Mouse (Mus musculus) liver, adult (tissue): Measurements from ENCODE around the gene Pth2.

Source experiments
- GATA4 ChIP-seq: IDR thresholded peaks from 2 replicates; pipeline ENCODE4 v1.6.1; 2014; ENCODE audit warnings: mild to moderate bottlenecking, low read length; ENCODE audit not compliant: insufficient replicate concordance

Gene Pth2

DNA sequence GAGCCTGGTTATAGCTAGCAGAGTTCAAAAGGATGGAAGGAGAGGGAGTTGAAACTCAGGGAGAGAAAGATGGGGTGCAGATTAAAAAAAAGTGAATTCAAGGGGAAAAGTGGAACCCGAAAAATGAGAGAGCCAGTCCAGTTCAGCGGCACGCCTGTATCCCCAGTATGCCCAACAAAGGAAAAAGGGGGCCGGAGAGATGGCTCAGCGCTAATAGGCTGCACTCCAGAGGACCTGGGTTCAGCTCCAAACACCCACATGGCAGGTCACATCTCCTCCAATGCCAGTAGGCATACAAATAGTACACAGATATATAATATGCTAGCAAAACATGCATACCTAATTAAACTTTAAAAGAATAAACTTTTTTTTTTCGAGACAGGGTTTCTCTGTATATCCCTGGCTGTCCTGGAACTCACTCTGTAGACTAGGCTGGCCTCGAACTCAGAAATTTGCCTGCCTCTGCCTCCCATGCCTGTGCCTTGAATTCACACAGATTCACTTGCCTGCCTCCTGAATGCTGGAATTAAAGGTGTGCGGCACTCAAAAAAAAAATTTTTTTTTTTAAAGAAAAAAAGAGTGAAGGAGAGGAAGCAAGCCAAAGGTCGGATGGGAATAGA lies 17.7 kb upstream of the Pth2 start:
- no peak for TF ChIP-seq GATA4

GRCm38 (mm10) chr7:45163735-45164490 lies 16.9 kb upstream of the Pth2 start, which contains the start of gene Slc17a7:
Gene Slc17a7, plus strand, starts transcription at chr7:45163949.
- no peak for TF ChIP-seq GATA4

DNA sequence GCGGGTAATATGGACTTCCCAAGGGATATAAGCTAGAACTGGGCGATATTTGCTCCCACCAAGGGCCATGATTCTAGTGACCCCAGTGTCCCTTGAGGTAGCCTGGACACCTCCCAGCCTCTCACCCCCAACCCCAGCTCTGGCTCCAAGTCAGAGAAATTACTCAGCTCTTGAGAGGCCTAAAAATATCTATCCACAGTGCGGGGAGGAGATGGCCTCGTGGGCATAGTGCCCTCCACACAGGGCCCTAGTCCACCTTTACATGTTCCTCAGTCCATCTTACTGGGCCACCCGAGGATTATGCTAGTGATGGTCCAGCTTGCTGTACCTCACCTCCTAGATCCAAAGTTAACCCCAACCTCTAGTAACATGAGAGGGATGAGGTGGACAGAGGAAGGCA lies 16.0 kb upstream of the Pth2 start:
- no peak for TF ChIP-seq GATA4

GRCm38 (mm10) chr7:45165701-45166100 lies 15.1 kb upstream of the Pth2 start:
- no peak for TF ChIP-seq GATA4

DNA sequence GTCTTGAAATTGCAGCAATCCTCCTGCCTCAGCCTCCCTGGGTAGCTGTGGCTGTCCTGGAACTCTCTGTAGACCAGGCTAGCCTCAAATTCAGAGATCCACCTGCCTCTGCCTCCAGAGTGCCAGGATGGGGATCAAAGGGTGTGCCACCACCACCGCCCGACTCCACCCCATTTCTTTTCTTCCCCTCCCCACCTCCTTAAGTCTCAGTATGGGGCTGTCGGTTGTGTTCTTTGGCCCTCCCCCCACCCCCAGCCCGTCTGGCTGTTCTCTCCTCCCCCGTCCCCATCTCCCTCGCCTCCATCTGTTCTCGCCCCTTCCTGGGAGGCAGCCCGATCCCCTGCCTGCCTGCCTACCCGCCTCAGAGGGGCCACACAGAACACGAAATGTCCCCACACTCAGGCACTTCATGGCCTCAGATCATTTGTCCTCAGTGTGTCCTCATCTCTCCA lies 13.8 kb upstream of the Pth2 start:
- TF ChIP-seq GATA4, result no peak

DNA sequence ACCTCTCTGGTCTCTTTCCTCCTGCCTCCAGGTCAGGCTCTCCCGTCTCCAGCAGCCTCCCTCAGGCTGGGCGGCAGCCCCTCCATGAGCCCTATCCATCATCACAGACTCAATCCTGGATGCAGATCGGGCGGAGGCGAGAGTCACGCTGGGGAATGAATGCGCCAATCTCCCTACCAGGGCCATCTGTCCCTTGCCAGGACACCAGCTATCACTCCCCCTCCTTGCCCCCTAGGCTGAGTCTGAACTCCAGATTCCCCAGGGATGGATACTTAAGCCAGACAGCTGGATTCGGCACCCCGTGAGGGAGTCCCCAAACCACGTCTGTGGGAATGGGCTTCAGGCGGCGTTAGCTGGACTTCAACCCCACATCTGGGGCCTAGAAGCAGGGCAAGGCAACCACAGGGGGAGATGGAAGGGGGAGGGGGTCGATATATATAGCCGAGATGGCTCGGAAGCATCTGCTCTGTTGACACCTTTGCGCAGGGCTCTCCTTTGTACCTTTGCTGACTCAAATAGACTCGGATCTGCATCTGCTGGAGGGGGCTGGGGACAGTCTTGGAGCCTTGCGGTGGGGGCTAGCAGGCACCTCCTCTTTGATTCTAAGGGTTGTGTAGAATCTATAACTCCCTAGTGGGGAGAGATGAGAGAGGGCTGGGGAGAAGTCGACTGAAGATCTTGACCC lies 12.9 kb upstream of the Pth2 start:
- no peak for TF ChIP-seq GATA4

- TF ChIP-seq GATA4, result no peak
These were observed 12.1 kb upstream of the Pth2 start for GRCm38 (mm10) chr7:45168656-45169055.

DNA sequence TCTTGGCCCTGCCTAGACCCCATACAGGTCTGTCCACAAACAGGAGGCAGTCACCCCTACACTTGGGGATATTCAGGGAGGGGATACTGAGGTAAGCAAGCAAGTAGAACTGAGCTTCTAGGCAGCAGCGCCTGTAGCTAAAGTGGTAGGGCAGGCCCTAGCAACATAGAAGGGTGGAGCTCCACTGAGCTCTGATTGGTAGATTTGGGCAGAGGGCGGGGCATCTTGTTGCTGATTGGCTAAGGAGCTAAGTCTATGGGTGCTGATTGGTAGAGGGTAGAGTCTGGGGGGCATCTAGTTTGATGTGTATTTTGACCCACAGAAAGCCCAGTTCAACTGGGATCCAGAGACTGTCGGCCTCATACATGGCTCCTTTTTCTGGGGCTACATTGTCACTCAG lies 11.3 kb upstream of the Pth2 start:
- TF ChIP-seq GATA4, result no peak

DNA sequence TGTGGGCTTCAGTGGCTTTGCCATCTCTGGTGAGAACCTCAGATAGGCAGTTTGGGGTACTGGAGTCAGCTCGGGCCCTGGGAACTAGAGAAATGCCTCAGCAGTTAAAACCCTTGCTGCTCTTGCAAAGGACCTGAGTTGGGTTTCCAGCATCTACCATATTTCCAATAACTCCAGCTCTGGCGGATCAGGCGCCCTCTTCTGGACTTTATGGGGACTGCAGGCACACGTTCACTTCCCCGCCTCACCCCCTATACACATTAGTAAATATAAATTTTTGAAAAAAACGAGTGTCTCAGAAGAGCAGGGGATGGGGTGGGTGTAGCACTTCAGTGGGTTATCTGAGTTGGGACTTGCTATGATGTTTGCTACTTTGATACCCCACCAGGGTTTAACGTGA lies 7.8 kb upstream of the Pth2 start:
- no peak for TF ChIP-seq GATA4

DNA sequence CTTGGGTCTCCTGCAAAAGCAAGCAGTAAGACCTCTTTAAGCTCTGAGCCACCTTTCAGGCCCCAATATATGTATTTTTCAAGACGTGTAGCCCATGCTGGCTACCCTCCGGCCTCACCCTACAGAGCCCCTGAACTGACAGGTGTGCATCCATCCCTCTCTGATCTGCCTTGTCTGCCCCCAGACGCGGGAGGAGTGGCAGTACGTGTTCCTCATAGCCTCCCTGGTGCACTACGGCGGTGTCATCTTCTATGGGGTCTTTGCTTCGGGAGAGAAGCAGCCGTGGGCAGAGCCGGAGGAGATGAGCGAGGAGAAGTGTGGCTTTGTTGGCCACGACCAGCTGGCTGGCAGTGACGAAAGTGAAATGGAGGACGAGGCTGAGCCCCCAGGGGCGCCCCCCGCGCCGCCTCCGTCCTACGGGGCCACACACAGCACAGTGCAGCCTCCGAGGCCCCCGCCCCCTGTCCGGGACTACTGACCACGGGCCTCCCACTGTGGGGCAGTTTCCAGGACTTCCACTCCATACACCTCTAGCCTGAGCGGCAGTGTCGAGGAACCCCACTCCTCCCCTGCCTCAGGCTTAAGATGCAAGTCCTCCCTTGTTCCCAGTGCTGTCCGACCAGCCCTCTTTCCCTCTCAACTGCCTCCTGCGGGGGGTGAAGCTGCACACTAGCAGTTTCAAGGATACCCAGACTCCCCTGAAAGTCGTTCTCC lies 6.1 kb upstream of the Pth2 start:
- TF ChIP-seq GATA4, result no peak

DNA sequence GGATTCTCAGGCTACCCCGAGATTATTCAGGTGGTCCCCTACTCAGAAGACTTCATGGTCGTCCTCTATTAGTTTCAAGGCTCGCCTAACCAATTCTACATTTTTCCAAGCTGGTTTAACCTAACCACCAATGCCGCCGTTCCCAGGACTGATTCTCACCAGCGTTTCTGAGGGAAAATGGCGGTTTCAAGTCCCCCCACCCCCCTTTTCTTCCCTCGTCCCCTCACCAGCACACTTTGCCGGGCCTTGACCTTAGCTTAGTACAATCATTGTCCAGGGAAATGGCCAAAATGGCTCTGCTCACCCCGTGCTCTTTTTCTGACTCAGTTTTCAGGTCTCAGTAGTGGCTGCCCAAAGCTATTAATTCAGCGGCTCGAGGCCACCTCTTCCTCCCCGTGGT lies 5.4 kb upstream of the Pth2 start:
- TF ChIP-seq GATA4, result no peak

- TF ChIP-seq GATA4, result no peak
These were observed 4.9 kb upstream of the Pth2 start for GRCm38 (mm10) chr7:45175929-45176328.

DNA sequence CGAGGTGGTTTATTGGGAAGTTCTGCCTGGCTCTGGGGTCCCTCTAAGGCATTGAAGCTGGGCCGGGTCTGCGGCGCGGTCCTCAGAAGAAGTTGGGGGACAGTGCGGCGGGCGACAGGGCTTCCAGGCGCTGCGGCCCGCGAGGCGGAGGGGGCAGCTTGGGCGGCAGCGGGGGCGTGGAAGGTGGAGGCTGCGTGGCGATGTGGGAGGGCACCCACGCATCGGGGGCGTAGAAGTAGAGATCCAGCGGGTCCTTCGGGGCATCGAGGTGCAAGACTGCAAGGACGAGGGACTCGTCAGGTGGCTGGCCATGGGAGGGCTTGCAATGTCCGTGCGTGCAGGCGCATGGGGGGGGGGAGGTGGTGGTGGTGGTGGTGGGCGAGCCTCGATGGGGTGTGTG lies 4.4 kb upstream of the Pth2 start:
- TF ChIP-seq GATA4, result no peak

- no peak for TF ChIP-seq GATA4
These were observed 2.2 kb upstream of the Pth2 start for GRCm38 (mm10) chr7:45178550-45178949.

- TF ChIP-seq GATA4, result no peak
These were observed 1.3 kb upstream of the Pth2 start, which contains the start of gene Gfy for GRCm38 (mm10) chr7:45179469-45179868. Gene Gfy, minus strand, starts transcription at chr7:45179569.

- no peak for TF ChIP-seq GATA4
These were observed 745 bp downstream of the Pth2 start for GRCm38 (mm10) chr7:45181540-45181939.

DNA sequence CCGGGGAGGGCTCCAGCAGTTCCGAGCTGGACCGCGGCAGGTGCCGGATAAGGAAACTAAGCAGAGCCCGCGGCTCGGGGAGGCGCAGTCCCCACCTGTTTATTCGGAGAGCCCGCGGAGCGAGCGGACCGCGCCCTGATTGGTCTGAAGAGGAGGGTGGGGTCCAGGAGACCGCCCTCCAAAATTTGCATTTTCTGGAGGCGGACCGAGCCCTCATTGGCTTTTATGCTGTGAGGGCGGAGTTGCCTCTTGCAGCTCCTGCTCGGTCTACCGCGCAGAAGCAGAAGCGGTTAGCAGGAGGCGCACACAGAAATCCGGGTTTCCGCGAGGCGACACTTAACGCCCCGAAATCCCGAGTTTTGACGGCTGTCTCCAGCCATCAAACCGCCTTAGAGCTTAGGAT lies 1.4 kb downstream of the Pth2 start:
- no peak for TF ChIP-seq GATA4
